In genomic region chr10:12207301-12207700, GRCm38 (mm10) we compare ENCODE assay signal across 21 mouse cellular contexts.
DNase-seq lines count a peak whose midpoint lies in the region; TF ChIP-seq lines count a peak whose summit lies in the region.
"Had no signal": no experiment of that assay in that cellular context is flagged by ENCODE, and none has a peak within 500 bp of the region (broad histone marks: within the 10 kb centered on the region; RNA-seq: fewer than 3 reads in every experiment).

No protein-coding gene starts in this region.

- no peak overlapping the region for H3K4me3 ChIP-seq in myocyte
- H3K4me3 ChIP-seq: forebrain, embryonic 15.5 days; hindbrain, embryonic 10.5 days; hindbrain, embryonic 13.5 days; intestine, embryonic 15.5 days had no signal

- H3K4me2 ChIP-seq in myocyte (ENCODE audit: low read depth), result peak overlapping the region; percentile 10
- H3K4me2 ChIP-seq: forebrain, embryonic 15.5 days; heart, embryonic 11.5 days; hindbrain, embryonic 13.5 days; intestine, embryonic 15.5 days had no signal

- no peaks in the 10 kb centered on the region for H3K79me2 ChIP-seq in myocyte (ENCODE audit: control insufficient read depth, insufficient read depth)

- DNase-seq in frontal cortex, adult 2 months (ENCODE audit: extremely low spot score in 1 of 2, low spot score in 1 of 2), result peak; percentile 12 to 42
- no peak for DNase-seq in frontal cortex, postnatal 14 days (ENCODE audit: low spot score in 2 of 2)
- DNase-seq in 3T3-L1 (ENCODE audit: low read depth, low spot score), result peak; percentile 41
- DNase-seq in NIH3T3 (ENCODE audit: low read depth), result peak; percentile 32
- DNase-seq in gastrocnemius, adult 8-10 months (ENCODE audit: low spot score in 2 of 2), result no peak
- DNase-seq in right cerebral cortex, adult 2 months (ENCODE audit: low spot score in 2 of 2), result no peak
- no peak for DNase-seq in cerebellum, adult 9-11 months
- DNase-seq: adrenal gland, postnatal 10 days; B cell, adult 2 months; cerebellum, adult 11-12 months; cerebellum, adult 8-10 months; cerebellum, postnatal 14 days; gastrocnemius, postnatal 14 days; heart, adult 11 months; kidney, adult 11 months had no signal

- no peaks in the 10 kb centered on the region for H3K36me3 ChIP-seq in myocyte (ENCODE audit: control insufficient read depth, insufficient read depth)
- H3K36me3 ChIP-seq: forebrain, embryonic 15.5 days; hindbrain, embryonic 10.5 days; hindbrain, embryonic 13.5 days; intestine, embryonic 15.5 days had no signal

- no peak for TF ChIP-seq POLR2A in myocyte (IDR thresholded peaks at IDR 0.05; ENCODE audit: insufficient read length, low read depth)

- H3ac ChIP-seq in myocyte (ENCODE audit: control insufficient read depth, insufficient read length), result no peak overlapping the region

- no peaks in the 10 kb centered on the region for H3K27me3 ChIP-seq in myocyte (ENCODE audit: control insufficient read depth, insufficient read depth, insufficient read length)
- H3K27me3 ChIP-seq: forebrain, embryonic 15.5 days; hindbrain, embryonic 13.5 days; intestine, embryonic 15.5 days had no signal

TF ChIP-seq in myocyte, 11 proteins besides CTCF, POLR2A, EP300 and RAD21:
- TF ChIP-seq MAX (IDR thresholded peaks at IDR 0.05; ENCODE audit: low read depth) (no peak), CEBPB (IDR thresholded peaks at IDR 0.05; ENCODE audit: insufficient read depth, poor library complexity, severe bottlenecking) (no peak)

Comparison
In these comparisons a context has a peak if more than half of its experiments do, and no peak if none do; other contexts are left out.
1. DNase-seq: peak in frontal cortex, adult 2 months (2 of 2), 3T3-L1 (single experiment) and NIH3T3 (single experiment); none in frontal cortex, postnatal 14 days (0 of 2), gastrocnemius, adult 8-10 months (0 of 2), right cerebral cortex, adult 2 months (0 of 2) and cerebellum, adult 9-11 months (single experiment).